Mouse (Mus musculus) heart, postnatal 0 days (tissue): ENCODE measurements at regions not wholly inside any gene's neighbourhood (a gene's known extent, or its start where the extent isn't known, plus 50 kb on each side); places are given as distances from the start of the nearest gene placed in this dataset.

ENCODE experiments used
- CTCF ChIP-seq: IDR thresholded peaks from 2 replicates; pipeline ENCODE4 v1.5.1; 2016; ENCODE audit warnings: antibody characterized with exemption, control low read depth, low read depth
- EP300 ChIP-seq: IDR thresholded peaks from 2 replicates; pipeline ENCODE4 v1.6.1; 2016; ENCODE audit warnings: antibody characterized with exemption, low read depth

GRCm38 (mm10) chr14:120568054-120568453, 89.8 kb downstream of the Rap2a start:
- no peak for TF ChIP-seq CTCF
- TF ChIP-seq EP300 = no peak
